Mouse (Mus musculus) embryonic facial prominence, embryonic 12.5 days (tissue): ENCODE results near the gene Impg1. TPM values are rescaled to one million over a fixed set of nuclear protein-coding genes. Genes with fewer than 3 reads are reported as not detected.
"Not testable (repeated sequence)": the region's sequence is repeated elsewhere in the genome, so short reads cannot be mapped to it uniquely, and the experiment has no call there.

ENCODE experiments used
- ATAC-seq: fragments of 200-750 bp; cut with Nextera tagmentation; 2 replicates; pipeline ENCODE4 v1.8.0; 2017; ENCODE audit not compliant: insufficient number of reproducible peaks, insufficient read depth, low FRiP score, low TSS enrichment
- H3K27ac ChIP-seq: fragments of 300-500 bp; sonication (generic); 2 replicates; pipeline ENCODE4 v1.5.1; 2016; ENCODE audit warnings: mild to moderate bottlenecking
- H3K27me3 ChIP-seq: fragments of 300-500 bp; sonication (generic); 2 replicates; pipeline ENCODE4 v1.6.1; 2016; ENCODE audit warnings: mild to moderate bottlenecking, moderate library complexity
- H3K36me3 ChIP-seq: fragments of 300-500 bp; sonication (generic); 2 replicates; pipeline ENCODE4 v1.6.1; 2016; ENCODE audit warnings: mild to moderate bottlenecking
- H3K4me1 ChIP-seq: fragments of 300-500 bp; sonication (generic); 2 replicates; pipeline ENCODE4 v1.6.1; 2016
- H3K4me2 ChIP-seq: fragments of 300-500 bp; sonication (generic); replicated peaks from 2 replicates; pipeline ENCODE4 v1.6.1; 2016; ENCODE audit warnings: mild to moderate bottlenecking, moderate library complexity
- H3K4me3 ChIP-seq: fragments of 300-500 bp; sonication (generic); 2 replicates; pipeline ENCODE4 v1.5.1; 2016; ENCODE audit warnings: mild to moderate bottlenecking
- H3K9ac ChIP-seq: fragments of 300-500 bp; sonication (generic); 2 replicates; pipeline ENCODE4 v1.6.1; 2016; ENCODE audit warnings: mild to moderate bottlenecking, moderate library complexity
- H3K9me3 ChIP-seq: fragments of 300-500 bp; sonication (generic); 2 replicates; pipeline ENCODE4 v1.6.1; 2016; ENCODE audit warnings: mild to moderate bottlenecking, moderate library complexity
- WGBS: fragments of 180-500 bp; shearing (Covaris S2); methylation state at CpG from one replicate; pipeline ENCODE4 v1.1.7; 2016; 5-methylcytosine and 5-hydroxymethylcytosine counted together
- polyA plus RNA-seq: library from polyadenylated mRNA; unstranded; fragments of >200 nt; fragmentation: Nextera tagmentation; extraction: Ambion mirVana; gene quantifications from 2 replicates; pipeline ENCODE4 v1.2.1, GENCODE M21; 2016

Gene Impg1
- polyA plus RNA-seq, 1 experiment from 2014 or later: not detected

DNA sequence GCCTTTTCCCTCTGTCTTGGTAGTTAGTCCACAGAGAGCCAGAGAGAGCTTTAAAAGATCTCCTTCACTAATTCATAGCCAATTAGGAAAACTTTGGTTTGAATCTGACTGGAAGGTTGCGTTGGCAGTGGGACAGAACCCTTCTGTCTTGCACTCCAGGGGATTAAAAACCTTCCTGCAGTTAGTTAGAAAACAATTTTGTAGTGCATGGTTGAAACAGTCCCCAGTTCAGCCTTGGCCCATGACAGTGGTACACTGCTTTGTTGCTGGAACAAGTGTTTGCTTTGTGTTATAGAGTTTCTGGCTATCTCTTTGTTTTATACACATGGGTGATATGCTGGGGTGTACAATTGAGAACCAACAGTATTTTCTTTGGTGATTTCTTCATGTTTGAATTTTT lies 124.4 kb downstream of the Impg1 start:
- Histone ChIP-seq H3K4me2 (no peak overlapping the region), H3K27me3 (no peaks in the 10 kb centered on the region), H3K36me3 (no peaks in the 10 kb centered on the region), H3K27ac (no peak overlapping the region), H3K9ac (no peak overlapping the region), H3K4me1 (no peaks in the 10 kb centered on the region), H3K4me3 (no peak overlapping the region), H3K9me3 (no peaks in the 10 kb centered on the region)
- 21% methylated on average over 1 of the region's 1 CpGs for WGBS
- no peak for ATAC-seq

GRCm38 (mm10) chr9:80338026-80338425 lies 127.3 kb downstream of the Impg1 start:
- no peak for ATAC-seq
- Histone ChIP-seq H3K4me2 (no peak overlapping the region), H3K4me1 (no peaks in the 10 kb centered on the region), H3K36me3 (no peaks in the 10 kb centered on the region), H3K9ac (no peak overlapping the region), H3K27me3 (no peaks in the 10 kb centered on the region), H3K27ac (no peak overlapping the region), H3K4me3 (no peak overlapping the region), H3K9me3 (no peaks in the 10 kb centered on the region)
- WGBS: 89% methylated on average over 6 of the region's 6 CpGs

DNA sequence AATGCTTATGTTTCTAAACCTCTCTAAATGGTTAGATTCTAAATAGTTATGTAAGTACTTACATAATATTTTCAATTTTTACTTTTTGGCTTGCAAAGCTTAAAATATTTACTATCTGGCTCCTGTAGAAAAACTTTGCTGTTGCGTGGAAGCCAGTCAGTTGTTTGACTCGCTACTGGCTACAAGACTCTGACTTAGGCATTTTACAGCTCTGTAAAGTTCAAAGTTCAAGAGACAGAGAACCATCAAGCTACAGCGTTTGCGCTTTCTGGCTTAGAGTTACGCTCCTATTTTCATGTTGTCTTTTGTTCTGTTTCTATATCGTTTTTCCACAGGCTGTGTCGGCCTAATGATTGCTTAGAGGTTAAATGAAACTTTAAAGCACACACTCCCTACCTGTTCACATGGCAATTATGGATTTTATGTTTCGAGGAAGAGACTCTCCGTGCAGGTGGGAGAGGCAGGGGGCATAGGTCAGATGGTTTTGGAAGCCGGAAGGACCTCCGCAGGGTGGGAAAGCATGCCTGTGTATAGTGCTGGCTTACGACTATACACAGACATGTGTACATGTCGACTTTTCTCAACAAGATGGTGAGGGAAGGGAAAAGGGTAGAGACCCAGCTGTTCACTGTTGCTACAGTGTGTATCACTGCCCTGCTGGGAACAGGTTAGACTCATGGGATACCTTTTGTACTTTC lies 129.5 kb downstream of the Impg1 start:
- no peak overlapping the region for H3K4me3 ChIP-seq
- no peak overlapping the region for H3K27ac ChIP-seq
- no peak for ATAC-seq
- H3K36me3 ChIP-seq: no peaks in the 10 kb centered on the region
- H3K4me2 ChIP-seq: no peak overlapping the region
- H3K4me1 ChIP-seq: no peaks in the 10 kb centered on the region
- no peaks in the 10 kb centered on the region for H3K27me3 ChIP-seq
- H3K9me3 ChIP-seq: no peaks in the 10 kb centered on the region
- no peak overlapping the region for H3K9ac ChIP-seq
- 80% methylated on average over 13 of the region's 13 CpGs for WGBS

DNA sequence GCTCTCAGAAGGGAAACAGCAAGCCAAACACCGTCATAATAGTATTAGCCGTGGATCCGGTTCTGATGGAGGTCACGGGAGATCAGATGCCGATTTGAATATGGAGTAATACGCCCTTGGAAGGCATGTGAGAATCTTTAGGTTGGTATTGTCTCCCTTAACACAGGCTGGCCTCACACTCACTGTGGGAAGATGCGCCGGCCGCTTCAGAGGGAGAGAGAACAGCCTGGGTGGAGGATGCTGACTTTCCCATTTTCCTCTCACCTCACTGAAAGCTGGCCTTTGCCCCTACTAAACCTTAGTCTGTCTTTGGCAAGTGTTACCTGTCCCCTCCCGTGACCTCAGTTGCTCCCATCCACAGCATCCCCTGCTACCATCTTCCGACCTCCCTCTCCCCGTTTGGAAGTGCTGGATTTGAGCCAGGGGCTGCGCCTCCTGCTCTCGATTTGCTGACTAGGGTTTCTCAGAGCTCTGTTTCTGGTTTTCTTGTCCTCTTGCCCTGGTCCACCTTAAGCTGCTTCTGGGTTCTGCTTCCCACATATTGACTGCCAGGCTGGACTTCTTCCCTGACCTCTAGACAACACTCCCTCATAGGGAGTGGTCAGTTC lies 131.2 kb downstream of the Impg1 start:
- no peaks in the 10 kb centered on the region for H3K36me3 ChIP-seq

GRCm38 (mm10) chr9:80333466-80333865 lies 131.8 kb downstream of the Impg1 start:
- ATAC-seq: no peak
- Histone ChIP-seq H3K27ac (no peak overlapping the region), H3K27me3 (no peaks in the 10 kb centered on the region), H3K9me3 (no peaks in the 10 kb centered on the region), H3K9ac (no peak overlapping the region), H3K36me3 (no peaks in the 10 kb centered on the region), H3K4me3 (no peak overlapping the region), H3K4me1 (no peaks in the 10 kb centered on the region), H3K4me2 (no peak overlapping the region)
- 37% methylated on average over 8 of the region's 8 CpGs for WGBS

More for the DNA sequence above, 131.2 kb downstream of the Impg1 start:
- Histone ChIP-seq H3K4me1 (no peaks in the 10 kb centered on the region), H3K9ac (no peak overlapping the region), H3K27me3 (no peaks in the 10 kb centered on the region), H3K4me3 (no peak overlapping the region), H3K27ac (no peak overlapping the region), H3K4me2 (no peak overlapping the region), H3K9me3 (no peaks in the 10 kb centered on the region)
- ATAC-seq: no peak
- WGBS: 58% methylated on average over 14 of the region's 14 CpGs

- 0 out of 2 replicates have a peak overlapping the region, but pooled peaks have one; percentile 10 for H3K4me3 ChIP-seq
These were observed 133.1 kb downstream of the Impg1 start for GRCm38 (mm10) chr9:80332153-80332552.

DNA sequence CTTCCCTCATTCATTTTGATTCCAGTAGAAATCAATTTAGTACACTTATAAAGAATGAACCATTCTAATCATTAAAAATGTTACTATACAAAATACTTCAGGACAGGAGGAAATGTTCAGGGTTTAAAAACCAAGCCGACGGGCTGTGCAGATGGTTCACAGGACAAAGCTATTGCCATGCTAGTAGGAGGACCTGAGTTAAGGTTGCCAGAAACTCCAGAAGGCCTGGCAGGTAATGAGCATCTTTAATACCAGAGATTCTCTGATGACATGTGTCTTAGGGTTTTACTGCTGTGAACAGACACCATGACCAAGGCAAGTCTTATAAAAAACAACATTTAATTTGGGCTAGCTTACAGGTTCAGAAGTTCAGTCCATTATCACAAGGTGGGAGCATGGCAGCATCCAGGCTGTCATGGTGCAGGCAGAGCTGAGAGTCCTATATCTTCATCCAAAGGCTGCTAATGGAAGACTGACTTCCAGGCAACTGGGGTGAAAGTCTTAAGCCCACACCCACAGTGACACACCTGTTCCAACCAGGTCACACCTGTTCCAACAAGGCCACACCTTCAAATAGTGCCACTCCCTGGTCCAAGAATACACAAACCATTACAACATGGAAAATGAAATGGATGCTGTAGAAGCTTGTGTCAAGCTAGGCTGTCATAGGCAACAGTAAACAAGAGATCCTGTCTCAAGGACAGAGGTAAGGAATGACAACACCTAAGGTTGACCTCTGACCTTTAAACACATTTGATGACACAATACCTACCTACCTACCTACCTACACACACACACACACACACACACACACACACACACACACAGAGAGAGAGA lies 144.0 kb downstream of the Impg1 start:
- H3K9me3 ChIP-seq, H3K27me3 ChIP-seq, H3K4me1 ChIP-seq, H3K9ac ChIP-seq, H3K4me2 ChIP-seq, H3K36me3 ChIP-seq, ATAC-seq, H3K27ac ChIP-seq, H3K4me3 ChIP-seq: not testable (repeated sequence)
- WGBS: 92% methylated on average over 2 of the region's 2 CpGs

More at GRCm38 (mm10) chr9:80332153-80332552, 133.1 kb downstream of the Impg1 start:
- peak; percentile 74; the same call in 1 of the 2 replicates for ATAC-seq
- Histone ChIP-seq H3K4me2 (peak overlapping the region; percentile 44), H3K27me3 (no peaks in the 10 kb centered on the region), H3K9me3 (no peaks in the 10 kb centered on the region), H3K27ac (no peak overlapping the region), H3K9ac (no peak overlapping the region), H3K4me1 (no peaks in the 10 kb centered on the region), H3K36me3 (no peaks in the 10 kb centered on the region)
- WGBS: 21% methylated on average over 14 of the region's 14 CpGs

- ATAC-seq: no peak
- Histone ChIP-seq H3K36me3 (no peaks in the 10 kb centered on the region), H3K27me3 (no peaks in the 10 kb centered on the region), H3K9me3 (no peaks in the 10 kb centered on the region), H3K27ac (no peak overlapping the region), H3K9ac (no peak overlapping the region), H3K4me2 (no peak overlapping the region), H3K4me3 (no peak overlapping the region), H3K4me1 (no peaks in the 10 kb centered on the region)
- 78% methylated on average over 6 of the region's 6 CpGs for WGBS
These were observed 147.3 kb downstream of the Impg1 start for GRCm38 (mm10) chr9:80318027-80318426.

DNA sequence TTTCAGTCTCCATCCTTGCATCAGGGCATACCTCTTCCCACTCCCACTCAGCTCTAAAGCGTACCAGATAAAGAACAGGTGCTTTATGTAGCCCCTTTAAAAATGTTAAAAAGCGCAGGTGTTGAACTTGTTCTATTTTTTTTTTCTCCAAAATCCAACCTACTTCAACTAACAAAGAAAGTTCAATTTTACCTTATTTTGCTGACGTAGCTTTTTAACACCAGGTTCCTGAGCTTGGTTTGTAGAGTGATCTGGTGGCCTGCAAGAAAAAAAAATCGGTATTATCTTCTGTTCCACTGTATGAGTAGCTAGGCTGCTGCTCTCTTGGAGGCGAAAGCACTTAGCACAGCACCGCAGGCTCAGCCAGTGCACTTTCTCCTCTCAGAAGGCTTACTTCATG lies 149.4 kb downstream of the Impg1 start:
- no peaks in the 10 kb centered on the region for H3K36me3 ChIP-seq
- WGBS: 93% methylated on average over 6 of the region's 6 CpGs
- no peak overlapping the region for H3K9ac ChIP-seq
- ATAC-seq: no peak
- H3K4me3 ChIP-seq: no peak overlapping the region
- no peak overlapping the region for H3K4me2 ChIP-seq
- no peak overlapping the region for H3K27ac ChIP-seq
- no peaks in the 10 kb centered on the region for H3K27me3 ChIP-seq
- no peaks in the 10 kb centered on the region for H3K9me3 ChIP-seq
- no peaks in the 10 kb centered on the region for H3K4me1 ChIP-seq

DNA sequence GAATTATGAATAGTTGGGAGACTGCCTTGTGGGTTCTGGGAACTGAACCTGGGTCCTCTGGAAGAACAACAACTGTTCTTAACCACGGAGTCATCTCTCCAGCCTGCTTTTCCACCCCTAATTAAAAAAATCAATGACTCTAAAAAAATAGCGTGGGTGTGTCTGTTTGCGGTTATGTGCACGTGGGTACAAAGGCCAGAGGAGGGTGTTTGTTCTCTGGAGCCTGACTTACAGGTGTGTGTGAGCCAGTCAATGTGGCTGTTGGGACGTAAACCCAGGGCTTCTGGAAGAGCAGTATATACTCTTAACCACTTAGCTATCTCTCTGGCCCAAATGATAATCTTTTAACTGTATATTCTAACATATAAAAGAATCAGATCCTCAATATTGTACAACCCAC lies 151.7 kb downstream of the Impg1 start:
- WGBS: 80% methylated on average over 5 of the region's 5 CpGs
- H3K4me3 ChIP-seq: no peak overlapping the region
- ATAC-seq: no peak

DNA sequence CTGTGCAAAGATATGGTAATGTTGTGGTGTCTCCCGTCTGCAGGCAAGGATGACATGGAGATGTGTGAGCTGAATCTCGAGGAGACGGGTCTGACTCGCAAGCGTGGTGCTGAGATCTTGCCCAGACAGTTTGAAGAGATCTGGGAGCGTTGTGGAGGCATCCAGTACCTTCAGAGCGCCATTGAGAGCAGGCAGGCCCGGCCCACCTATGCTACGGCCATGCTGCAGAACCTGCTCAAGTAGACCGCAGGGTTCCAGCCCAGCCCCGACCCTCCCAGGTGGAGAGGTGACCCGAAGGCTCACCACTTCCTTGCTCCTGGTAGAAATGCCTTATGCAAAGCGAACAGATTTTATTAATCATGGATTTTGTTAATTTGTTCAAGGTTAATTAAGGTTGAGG lies 157.7 kb downstream of the Impg1 start:
- Histone ChIP-seq H3K36me3 (no peaks in the 10 kb centered on the region), H3K4me3 (no peak overlapping the region), H3K27ac (no peak overlapping the region), H3K27me3 (no peaks in the 10 kb centered on the region), H3K4me1 (0 out of 2 replicates have a peak, but pooled peaks cover 2% of the 10 kb centered on the region), H3K9ac (no peak overlapping the region), H3K4me2 (no peak overlapping the region), H3K9me3 (no peaks in the 10 kb centered on the region)
- WGBS: 86% methylated on average over 13 of the region's 13 CpGs
- no peak for ATAC-seq

More for the DNA sequence above, 151.7 kb downstream of the Impg1 start:
- Histone ChIP-seq H3K9me3 (no peaks in the 10 kb centered on the region), H3K27ac (no peak overlapping the region), H3K4me1 (no peaks in the 10 kb centered on the region), H3K9ac (no peak overlapping the region), H3K36me3 (no peaks in the 10 kb centered on the region), H3K27me3 (no peaks in the 10 kb centered on the region), H3K4me2 (no peak overlapping the region)
